Mouse (Mus musculus) lung, adult 2 months (tissue): Measurements from ENCODE around the gene Crygn. TPM values are rescaled to one million over a fixed set of nuclear protein-coding genes. Genes with fewer than 3 reads are reported as not detected.

Experiments used
- DNase-seq: peaks from one replicate; pipeline ENCODE4 v3.0.0; 2022
- H3K4me1 ChIP-seq: fragments of 200-500 bp; 2 replicates; pipeline ENCODE4 v1.6.1; 2011; ENCODE audit warnings: low read length; ENCODE audit not compliant: control insufficient read depth, insufficient read depth
- H3K4me3 ChIP-seq: fragments of 200-500 bp; replicated peaks from 2 replicates; pipeline ENCODE3; 2011; ENCODE audit warnings: low read depth, mild to moderate bottlenecking, control low read depth, low read length; ENCODE audit errors: extremely low read depth
- CTCF ChIP-seq: fragments of 200-500 bp; IDR thresholded peaks from 2 replicates; pipeline ENCODE4 v1.5.1; 2011; ENCODE audit warnings: mild to moderate bottlenecking, low read length, control low read depth; ENCODE audit not compliant: insufficient read depth
- POLR2A ChIP-seq: fragments of 200-500 bp; IDR thresholded peaks from 2 replicates; pipeline ENCODE4 v1.6.1; 2011; ENCODE audit warnings: low read depth, mild to moderate bottlenecking, control low read depth, low read length, borderline replicate concordance; ENCODE audit errors: extremely low read depth
- WGBS: fragments of 180-500 bp; shearing (Covaris S2); methylation state at CpG from one replicate; pipeline ENCODE4 v1.1.7; 2018; 5-methylcytosine and 5-hydroxymethylcytosine counted together
- polyA plus RNA-seq: library from polyadenylated mRNA; depleted of rRNA; stranded (reverse); fragments of >200 nt; gene quantifications from 2 replicates; pipeline ENCODE4 v1.2.3, GENCODE M21; 2012; rRNA removed

Crygn gene
- polyA plus RNA-seq, 1 experiment, result 0.28 TPM

DNA sequence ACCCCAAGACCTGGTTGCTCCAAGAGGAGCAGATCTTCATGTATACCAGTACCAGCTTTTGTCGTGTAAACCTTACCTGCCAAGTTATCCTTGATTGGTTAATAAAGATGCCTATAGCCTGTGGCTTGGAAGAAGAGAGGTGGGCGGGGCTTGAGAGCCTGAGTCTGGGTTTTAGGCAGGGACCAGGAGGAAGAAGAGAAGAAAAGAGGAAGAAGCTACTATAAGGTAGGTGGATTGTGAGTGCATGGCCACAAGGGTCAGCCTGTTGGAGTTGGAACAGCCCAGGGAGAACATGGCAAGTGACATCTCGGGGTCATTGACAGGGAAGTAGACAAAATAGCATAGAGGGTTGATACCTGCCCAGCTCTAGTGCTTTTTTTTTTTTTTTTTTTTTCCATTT lies 38.0 kb downstream of the Crygn start:
- Histone ChIP-seq H3K4me1 (0 out of 2 replicates have a peak, but pooled peaks cover 3% of the 10 kb centered on the region), H3K4me3 (no peak overlapping the region)
- 85% methylated on average over 3 of the region's 3 CpGs for WGBS
- DNase-seq, result no peak
- TF ChIP-seq CTCF (no peak), POLR2A (no peak)

DNA sequence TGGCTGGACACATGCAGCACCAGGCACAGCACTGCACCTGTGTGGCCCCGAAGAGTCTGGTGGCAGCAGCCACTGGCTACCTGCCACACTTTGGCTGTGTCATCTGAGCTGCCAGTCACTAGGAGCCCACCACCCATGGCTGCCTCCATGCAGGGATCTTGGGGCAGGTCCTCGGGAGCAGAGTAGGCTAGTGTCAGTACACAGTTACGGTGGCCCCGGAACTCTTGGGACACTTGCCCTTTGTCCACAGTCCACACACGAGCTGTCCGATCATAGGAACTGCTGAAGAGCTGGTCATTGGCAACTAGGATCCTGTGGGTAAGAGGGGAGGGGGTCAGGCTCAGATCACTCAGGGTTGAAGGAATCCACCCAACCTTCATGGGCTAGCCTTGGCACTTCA lies 39.7 kb downstream of the Crygn start:
- TF ChIP-seq POLR2A (no peak), CTCF (no peak)
- no peak for DNase-seq
- Histone ChIP-seq H3K4me3 (no peak overlapping the region), H3K4me1 (no peaks in the 10 kb centered on the region)
- 93% methylated on average over 6 of the region's 6 CpGs for WGBS

GRCm38 (mm10) chr5:24713987-24714386 lies 43.8 kb downstream of the Crygn start:
- DNase-seq, result no peak
- WGBS, result 75% methylated on average over 6 of the region's 6 CpGs
- Histone ChIP-seq H3K4me3 (no peak overlapping the region), H3K4me1 (no peaks in the 10 kb centered on the region; the same call in 1 of the 2 replicates)
- TF ChIP-seq POLR2A (no peak), CTCF (no peak)

DNA sequence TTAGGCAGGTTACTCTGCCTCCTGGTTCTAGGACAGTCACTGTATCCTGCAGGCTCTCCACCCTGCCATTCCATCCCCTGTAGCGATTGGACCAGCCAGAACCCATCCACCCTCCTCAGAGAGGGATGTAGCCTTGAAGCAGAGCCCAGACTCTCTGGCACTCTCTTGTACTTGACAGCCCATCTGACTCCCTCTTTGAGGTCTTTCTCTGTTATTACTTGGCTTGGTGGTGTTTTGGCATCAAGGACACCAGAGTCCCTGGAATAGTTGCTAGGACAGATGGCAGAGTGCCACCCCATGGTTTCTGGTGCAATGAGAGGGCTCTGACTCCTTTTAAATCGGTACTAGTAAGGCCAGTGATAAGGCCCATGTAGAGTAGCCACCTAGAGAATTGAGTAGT lies 44.6 kb downstream of the Crygn start:
- no peaks in the 10 kb centered on the region; the same call in 1 of the 2 replicates for H3K4me1 ChIP-seq

GRCm38 (mm10) chr5:24711615-24712014 lies 46.2 kb downstream of the Crygn start:
- Histone ChIP-seq H3K4me1 (no peaks in the 10 kb centered on the region; the same call in 1 of the 2 replicates), H3K4me3 (no peak overlapping the region)
- DNase-seq, result no peak
- WGBS, result 95% methylated on average over 6 of the region's 6 CpGs
- TF ChIP-seq POLR2A (no peak), CTCF (0 out of 2 replicates have a peak, but pooled peaks have one; percentile 22)

More for the DNA sequence above, 44.6 kb downstream of the Crygn start:
- TF ChIP-seq POLR2A (no peak), CTCF (no peak)
- no peak overlapping the region for H3K4me3 ChIP-seq
- no peak for DNase-seq
- 56% methylated on average over 2 of the region's 2 CpGs for WGBS

DNA sequence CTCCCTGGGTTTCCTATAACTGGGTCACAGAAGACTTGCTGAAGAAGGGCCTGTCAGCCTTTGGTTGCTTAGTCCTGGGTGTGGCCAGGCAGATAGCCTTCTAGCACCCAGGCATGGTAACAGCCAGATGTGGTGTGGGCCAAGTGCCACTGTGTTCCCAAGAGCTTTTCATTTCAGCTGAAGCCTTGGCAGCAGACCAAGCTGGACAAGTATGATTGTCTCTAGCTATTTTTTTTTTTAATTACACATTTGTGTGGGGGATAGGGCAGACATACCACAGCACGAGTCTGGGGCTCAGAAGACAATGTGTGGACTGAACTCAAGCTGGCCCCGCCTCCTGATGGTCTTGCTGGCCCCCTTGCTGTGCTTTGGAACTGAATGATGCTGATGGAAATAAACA lies 47.8 kb downstream of the Crygn start:
- TF ChIP-seq CTCF (no peak), POLR2A (no peak)
- no peaks in the 10 kb centered on the region; the same call in 1 of the 2 replicates for H3K4me1 ChIP-seq
- 61% methylated on average over 2 of the region's 2 CpGs for WGBS
- no peak overlapping the region for H3K4me3 ChIP-seq
- DNase-seq, result no peak

DNA sequence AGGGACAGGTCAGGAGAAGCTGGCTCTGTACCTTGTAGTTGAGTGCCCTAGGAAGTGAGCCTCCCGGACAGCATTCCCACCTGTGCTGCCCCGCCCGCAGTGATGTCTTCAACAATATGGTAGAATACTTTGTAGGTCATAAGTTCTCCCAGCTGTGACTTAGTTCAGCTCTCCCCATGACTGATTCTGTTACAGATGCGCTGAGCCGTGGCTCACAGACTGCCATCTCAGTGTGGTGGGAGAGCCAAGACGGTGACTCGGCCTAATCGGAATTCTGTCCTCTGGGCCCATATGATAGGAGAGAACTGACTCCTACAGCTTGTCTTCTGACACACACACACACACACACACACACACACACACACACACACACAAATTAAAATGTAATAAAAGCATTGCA lies 53.2 kb downstream of the Crygn start:
- no peak for TF ChIP-seq POLR2A
- TF ChIP-seq CTCF, result no peak
- no peak overlapping the region for H3K4me3 ChIP-seq
- 81% methylated on average over 8 of the region's 8 CpGs for WGBS
- no peak for DNase-seq
- H3K4me1 ChIP-seq, result no peaks in the 10 kb centered on the region; the same call in 1 of the 2 replicates

- WGBS, result 75% methylated on average over 3 of the region's 3 CpGs
- no peak overlapping the region for H3K4me3 ChIP-seq
These were observed 56.5 kb downstream of the Crygn start for GRCm38 (mm10) chr5:24701271-24701670.

More at GRCm38 (mm10) chr5:24701271-24701670, 56.5 kb downstream of the Crygn start:
- H3K4me1 ChIP-seq, result no peaks in the 10 kb centered on the region
- no peak for TF ChIP-seq CTCF
- TF ChIP-seq POLR2A, result no peak
- DNase-seq, result no peak

Other genes with a start within 250 kb of the Crygn start
- 0.02 TPM in 1 of 2 replicates, not detected in the other for gene Gbx1, start 230.8 kb downstream of the Crygn start, polyA plus RNA-seq
- 2.2 and 4.9 TPM in 2 replicates for gene Asb10, start 217.0 kb downstream of the Crygn start, polyA plus RNA-seq
- not detected in 2 replicates for gene 4931409K22Rik, start 201.2 kb downstream of the Crygn start, polyA plus RNA-seq
- 43.6 and 48.7 TPM in 2 replicates for gene Abcf2, start 180.5 kb downstream of the Crygn start, polyA plus RNA-seq
- 39.3 and 47.2 TPM in 2 replicates for gene Chpf2, start 171.3 kb downstream of the Crygn start, polyA plus RNA-seq
- gene Smarcd3, start 133.6 kb downstream of the Crygn start, polyA plus RNA-seq, result 21.3 and 22.2 TPM in 2 replicates
- 49.0 and 59.9 TPM in 2 replicates for gene Nub1, start 72.5 kb downstream of the Crygn start, polyA plus RNA-seq
- gene Wdr86, start 27.3 kb downstream of the Crygn start, polyA plus RNA-seq, result 2.6 and 3.4 TPM in 2 replicates
- gene Rheb, start 84.6 kb upstream of the Crygn start, polyA plus RNA-seq, result 27.1 and 28.9 TPM in 2 replicates